Mouse (Mus musculus) embryonic facial prominence, embryonic 14.5 days (tissue): ENCODE measurements around the gene Abhd14a. TPM values are rescaled to one million over a fixed set of nuclear protein-coding genes. Genes with fewer than 3 reads are reported as not detected.

Experiments used
- ATAC-seq: fragments of 200-750 bp; cut with Nextera tagmentation; 2 replicates; pipeline ENCODE4 v1.8.0; 2017; ENCODE audit warnings: low read depth, moderate number of reproducible peaks, moderate TSS enrichment
- DNase-seq: peaks from one replicate; pipeline ENCODE4 v3.0.0-alpha.2; 2015; ENCODE audit warnings: low spot score
- H3K27ac ChIP-seq: fragments of 300-500 bp; sonication (generic); replicated peaks from 2 replicates; pipeline ENCODE4 v1.5.1; 2014; ENCODE audit warnings: low read depth, mild to moderate bottlenecking, low read length, moderate library complexity
- H3K27me3 ChIP-seq: fragments of 300-500 bp; sonication (generic); replicated peaks from 2 replicates; pipeline ENCODE4 v1.6.1; 2014; ENCODE audit warnings: low read length; ENCODE audit not compliant: control insufficient read depth, insufficient read depth
- H3K36me3 ChIP-seq: fragments of 300-500 bp; sonication (generic); 2 replicates; pipeline ENCODE4 v1.6.1; 2014; ENCODE audit warnings: low read length, mixed read lengths; ENCODE audit not compliant: control insufficient read depth, insufficient read depth
- H3K4me1 ChIP-seq: fragments of 300-500 bp; sonication (generic); 2 replicates; pipeline ENCODE4 v1.6.1; 2014; ENCODE audit warnings: antibody characterized with exemption, low read length; ENCODE audit not compliant: control insufficient read depth, insufficient read depth
- H3K4me2 ChIP-seq: fragments of 300-500 bp; sonication (generic); 2 replicates; pipeline ENCODE4 v1.6.1; 2014; ENCODE audit warnings: low read depth, mild to moderate bottlenecking, low read length, moderate library complexity, mixed read lengths
- H3K4me3 ChIP-seq: fragments of 300-500 bp; sonication (generic); 2 replicates; pipeline ENCODE4 v1.5.1; 2014; ENCODE audit warnings: low read depth, mild to moderate bottlenecking, low read length
- H3K9ac ChIP-seq: fragments of 300-500 bp; sonication (generic); 2 replicates; pipeline ENCODE4 v1.6.1; 2014; ENCODE audit warnings: low read depth, mild to moderate bottlenecking, low read length, moderate library complexity, mixed read lengths
- H3K9me3 ChIP-seq: fragments of 300-500 bp; sonication (generic); 2 replicates; pipeline ENCODE4 v1.6.1; 2016; ENCODE audit warnings: low read length; ENCODE audit not compliant: control insufficient read depth
- WGBS: fragments of 180-500 bp; shearing (Covaris S2); extraction: QIAGEN DNeasy Blood & Tissue Kit; methylation state at CpG from one replicate; pipeline ENCODE4 v1.1.7; 2014; 5-methylcytosine and 5-hydroxymethylcytosine counted together
- polyA plus RNA-seq: library from polyadenylated mRNA; unstranded; fragments of >200 nt; fragmentation: Nextera tagmentation; extraction: Ambion mirVana; gene quantifications from 2 replicates; pipeline ENCODE4 v1.2.1, GENCODE M21; 2014

Abhd14a gene
- polyA plus RNA-seq, 1 experiment from 2014 or later: 60.9 TPM

DNA sequence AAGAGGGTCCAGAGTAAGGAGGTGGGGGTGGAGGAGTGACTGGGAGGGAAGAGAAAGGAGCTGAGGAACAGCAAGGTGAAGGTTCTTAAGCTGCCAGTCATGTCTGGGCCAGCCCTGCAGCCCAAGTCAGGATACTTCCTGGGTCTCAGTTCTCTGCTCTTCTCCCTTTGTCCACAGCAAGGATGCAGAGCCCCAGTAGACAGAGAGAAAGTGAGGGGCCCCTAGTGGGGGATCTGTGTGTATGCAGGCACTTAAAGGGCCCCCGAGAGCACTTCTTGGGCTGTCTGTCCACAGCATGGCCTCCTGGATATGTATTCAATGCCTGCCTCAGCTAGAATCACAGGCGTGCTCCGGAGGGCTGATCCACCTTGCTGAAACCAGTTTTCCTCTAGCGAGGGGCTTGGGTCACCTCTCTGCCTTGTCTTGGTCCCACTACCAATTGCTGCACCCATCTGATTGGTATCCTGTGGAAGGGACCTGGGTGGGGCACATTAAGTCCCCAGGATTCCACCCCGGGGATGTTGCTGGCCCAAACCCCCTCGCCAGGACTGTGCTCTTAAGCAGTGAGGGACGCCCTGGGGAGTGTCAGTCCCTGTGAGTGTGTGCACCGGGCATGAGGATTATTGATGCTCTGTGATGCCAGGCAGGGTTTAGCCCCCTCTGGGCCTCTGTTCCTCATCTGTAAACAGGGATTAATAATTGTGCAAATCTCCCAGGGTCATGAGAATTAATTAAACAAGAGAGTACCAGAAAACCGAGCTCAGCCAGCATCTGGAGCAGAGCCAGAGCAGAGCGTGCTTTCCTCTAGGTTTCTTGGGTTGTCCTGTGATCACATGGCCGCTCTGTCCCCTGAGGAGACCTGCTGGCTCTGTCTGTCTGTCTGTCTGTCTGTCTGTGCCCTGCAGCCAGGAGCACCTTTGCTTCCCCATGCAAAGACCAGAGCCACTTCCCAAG is 52.6 kb downstream of the Abhd14a start:
- DNase-seq: peak; percentile 54
- H3K27ac ChIP-seq: no peak overlapping the region
- H3K4me3 ChIP-seq: no peak overlapping the region
- H3K9ac ChIP-seq: no peak overlapping the region
- H3K27me3 ChIP-seq: no peaks in the 10 kb centered on the region
- WGBS: 48% methylated on average over 11 of the region's 11 CpGs
- no peak overlapping the region for H3K4me2 ChIP-seq
- no peaks in the 10 kb centered on the region for H3K9me3 ChIP-seq
- H3K36me3 ChIP-seq: no peaks in the 10 kb centered on the region
- peak; percentile 67 for ATAC-seq
- peaks cover 9% of the 10 kb centered on the region; the same call in 1 of the 2 replicates for H3K4me1 ChIP-seq

DNA sequence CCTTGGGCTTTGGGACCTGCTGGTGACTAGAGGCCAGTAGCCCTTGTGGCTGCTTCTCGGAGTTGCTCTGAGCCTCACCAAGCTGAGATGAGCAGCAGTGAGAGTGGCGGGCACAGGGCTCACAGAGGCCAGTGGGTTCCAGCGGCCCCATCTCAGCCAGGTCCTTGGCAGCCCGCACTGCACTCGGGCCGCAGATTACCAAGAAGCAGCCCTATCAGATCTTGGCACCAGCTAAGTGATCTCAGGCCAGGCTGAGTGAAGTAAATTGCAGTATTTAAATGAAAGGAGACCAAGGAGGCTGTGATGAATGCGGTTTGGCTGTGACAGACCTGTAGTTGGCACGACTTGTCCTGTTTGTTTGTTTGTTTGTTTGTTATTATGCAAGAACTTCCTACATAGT is 53.9 kb downstream of the Abhd14a start:
- ATAC-seq (no peak), DNase-seq (no peak)
- no peaks in the 10 kb centered on the region for H3K9me3 ChIP-seq
- no peaks in the 10 kb centered on the region for H3K27me3 ChIP-seq
- H3K36me3 ChIP-seq: no peaks in the 10 kb centered on the region
- peaks cover 9% of the 10 kb centered on the region; the same call in 1 of the 2 replicates for H3K4me1 ChIP-seq
- no peak overlapping the region for H3K9ac ChIP-seq
- H3K4me3 ChIP-seq: no peak overlapping the region
- H3K27ac ChIP-seq: no peak overlapping the region
- 86% methylated on average over 8 of the region's 8 CpGs for WGBS
- no peak overlapping the region for H3K4me2 ChIP-seq

DNA sequence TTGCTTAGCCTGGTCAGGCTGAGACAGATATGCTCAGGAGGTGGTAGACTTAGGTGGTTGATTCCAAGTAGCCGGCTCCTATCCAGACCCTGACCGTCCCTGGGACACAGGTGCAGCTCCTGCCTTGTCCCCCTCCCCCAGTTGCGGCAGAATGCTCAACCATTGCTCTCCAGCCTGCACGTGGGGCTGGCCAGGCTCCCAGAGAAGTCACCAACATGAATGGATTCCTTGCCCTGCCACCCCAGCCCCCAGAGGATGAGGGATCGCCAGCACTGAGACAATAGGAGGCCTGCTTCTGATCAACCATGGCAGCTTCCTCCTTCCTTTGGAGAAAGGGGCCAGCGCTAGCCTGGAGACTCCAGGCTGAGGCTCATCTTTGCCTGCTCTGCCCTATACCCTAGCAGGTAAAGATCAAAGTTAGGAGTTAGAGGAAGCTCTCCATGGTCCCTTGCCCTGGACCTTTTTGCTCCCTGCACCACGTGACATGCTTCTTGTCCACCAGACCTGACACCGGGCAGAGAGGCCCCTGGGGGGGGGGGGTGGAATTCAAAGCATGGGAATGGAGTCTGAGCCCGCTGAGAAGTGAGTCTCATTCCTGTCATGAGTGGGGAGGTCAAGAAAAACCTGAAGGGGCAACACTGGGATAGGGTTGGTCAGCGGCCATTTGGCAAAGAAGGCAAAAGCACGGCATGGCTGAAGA is 54.5 kb downstream of the Abhd14a start:
- WGBS: 79% methylated on average over 10 of the region's 11 CpGs
- no peaks in the 10 kb centered on the region for H3K36me3 ChIP-seq
- no peaks in the 10 kb centered on the region for H3K9me3 ChIP-seq
- H3K4me1 ChIP-seq: peaks cover 9% of the 10 kb centered on the region; the same call in 1 of the 2 replicates
- H3K4me3 ChIP-seq: no peak overlapping the region
- ATAC-seq (no peak), DNase-seq (no peak)
- no peaks in the 10 kb centered on the region for H3K27me3 ChIP-seq
- H3K9ac ChIP-seq: no peak overlapping the region
- no peak overlapping the region for H3K27ac ChIP-seq
- no peak overlapping the region for H3K4me2 ChIP-seq

Other genes starting within 250 kb of the Abhd14a start
- gene Ppm1m, start 247.9 kb downstream of the Abhd14a start, polyA plus RNA-seq: 41.3 and 42.7 TPM in 2 replicates
- 65.1 and 65.4 TPM in 2 replicates for gene Twf2, start 244.6 kb downstream of the Abhd14a start, polyA plus RNA-seq
- 0.05 and 0.07 TPM in 2 replicates for gene Tlr9, start 225.1 kb downstream of the Abhd14a start, polyA plus RNA-seq
- 94.8 and 102 TPM in 2 replicates for gene Alas1, start 199.0 kb downstream of the Abhd14a start, polyA plus RNA-seq
- 16.6 and 21.5 TPM in 2 replicates for gene Poc1a, start 166.6 kb downstream of the Abhd14a start, polyA plus RNA-seq
- gene Dusp7, start 79.0 kb downstream of the Abhd14a start, polyA plus RNA-seq: 44.0 and 48.4 TPM in 2 replicates
- gene Rpl29, start 18.2 kb downstream of the Abhd14a start, polyA plus RNA-seq: 1,079 and 1,109 TPM in 2 replicates
- gene Acy1, start 9.4 kb downstream of the Abhd14a start, polyA plus RNA-seq: 37.9 and 45.1 TPM in 2 replicates
- 21.5 and 30.3 TPM in 2 replicates for gene Abhd14b, start 219 bp downstream of the Abhd14a start, polyA plus RNA-seq
- 90.2 and 101 TPM in 2 replicates for gene Pcbp4, start 5.6 kb upstream of the Abhd14a start, polyA plus RNA-seq
- 0.36 and 0.60 TPM in 2 replicates for gene Gpr62, start 18.3 kb upstream of the Abhd14a start, polyA plus RNA-seq
- 35.0 and 43.5 TPM in 2 replicates for gene Rrp9, start 28.3 kb upstream of the Abhd14a start, polyA plus RNA-seq
- gene Parp3, start 29.3 kb upstream of the Abhd14a start, polyA plus RNA-seq: 5.5 and 6.2 TPM in 2 replicates
- not detected in 2 replicates for gene Iqcf1, start 52.3 kb upstream of the Abhd14a start, polyA plus RNA-seq
- not detected in 2 replicates for gene Iqcf5, start 66.9 kb upstream of the Abhd14a start, polyA plus RNA-seq
- not detected in 2 replicates for gene Iqcf3, start 114.0 kb upstream of the Abhd14a start, polyA plus RNA-seq
- not detected in 2 replicates for gene Iqcf4, start 123.3 kb upstream of the Abhd14a start, polyA plus RNA-seq
- not detected in 2 replicates for gene Iqcf6, start 178.9 kb upstream of the Abhd14a start, polyA plus RNA-seq
- gene Grm2, start 208.4 kb upstream of the Abhd14a start, polyA plus RNA-seq: 0.08 and 0.16 TPM in 2 replicates
- 59.0 and 68.2 TPM in 2 replicates for gene Tex264, start 238.2 kb upstream of the Abhd14a start, polyA plus RNA-seq